Mouse (Mus musculus) spleen, adult 12 weeks (tissue): Measurements from ENCODE around the gene Isyna1.
"Not testable (repeated sequence)": the region's sequence is repeated elsewhere in the genome, so short reads cannot be mapped to it uniquely, and the experiment has no call there.

Experiments used
- DNase-seq: peaks from one replicate; pipeline ENCODE4 v3.0.0; 2022; ENCODE audit warnings: low spot score

Isyna1 gene

GRCm38 (mm10) chr8:70574915-70575314 is 19.3 kb upstream of the Isyna1 start:
- no peak for DNase-seq

- no peak for DNase-seq
Measured at GRCm38 (mm10) chr8:70577207-70577606, 17.0 kb upstream of the Isyna1 start.

GRCm38 (mm10) chr8:70583476-70584387 is 10.4 kb upstream of the Isyna1 start:
- no peak for DNase-seq

GRCm38 (mm10) chr8:70584606-70585257 is 9.4 kb upstream of the Isyna1 start:
- DNase-seq: no peak

- no peak for DNase-seq
Measured at GRCm38 (mm10) chr8:70585258-70585652, 8.9 kb upstream of the Isyna1 start.

GRCm38 (mm10) chr8:70587955-70588354 is 6.2 kb upstream of the Isyna1 start:
- not testable (repeated sequence) for DNase-seq

GRCm38 (mm10) chr8:70591569-70591968 is 2.6 kb upstream of the Isyna1 start:
- no peak for DNase-seq

GRCm38 (mm10) chr8:70593173-70593572 is 1.0 kb upstream of the Isyna1 start:
- no peak for DNase-seq

GRCm38 (mm10) chr8:70594621-70595564 is 720 bp downstream of the Isyna1 start:
- no peak for DNase-seq

GRCm38 (mm10) chr8:70595811-70596210 is 1.6 kb downstream of the Isyna1 start:
- DNase-seq: no peak

- DNase-seq: no peak
Measured at GRCm38 (mm10) chr8:70596216-70596615, 2.0 kb downstream of the Isyna1 start.

- no peak for DNase-seq
Measured at GRCm38 (mm10) chr8:70596775-70597416, 2.7 kb downstream of the Isyna1 start.

- DNase-seq: no peak
Measured at GRCm38 (mm10) chr8:70597417-70598272, 3.5 kb downstream of the Isyna1 start.

GRCm38 (mm10) chr8:70598283-70598682 is 4.1 kb downstream of the Isyna1 start:
- DNase-seq: no peak

- DNase-seq: no peak
Measured at GRCm38 (mm10) chr8:70598722-70599121, 4.5 kb downstream of the Isyna1 start.

- DNase-seq: no peak
Measured at GRCm38 (mm10) chr8:70599507-70600290, 5.5 kb downstream of the Isyna1 start.

GRCm38 (mm10) chr8:70600473-70601270 is 6.5 kb downstream of the Isyna1 start:
- no peak for DNase-seq

GRCm38 (mm10) chr8:70601271-70601649 is 7.1 kb downstream of the Isyna1 start:
- DNase-seq: no peak
